Mouse (Mus musculus): ENCODE data around the gene Zbtb16. TPM values are rescaled to one million over a fixed set of nuclear protein-coding genes. Genes with fewer than 3 reads are reported as not detected.

Zbtb16 gene
- polyA plus RNA-seq, 1 experiment, result not detected

DNA sequence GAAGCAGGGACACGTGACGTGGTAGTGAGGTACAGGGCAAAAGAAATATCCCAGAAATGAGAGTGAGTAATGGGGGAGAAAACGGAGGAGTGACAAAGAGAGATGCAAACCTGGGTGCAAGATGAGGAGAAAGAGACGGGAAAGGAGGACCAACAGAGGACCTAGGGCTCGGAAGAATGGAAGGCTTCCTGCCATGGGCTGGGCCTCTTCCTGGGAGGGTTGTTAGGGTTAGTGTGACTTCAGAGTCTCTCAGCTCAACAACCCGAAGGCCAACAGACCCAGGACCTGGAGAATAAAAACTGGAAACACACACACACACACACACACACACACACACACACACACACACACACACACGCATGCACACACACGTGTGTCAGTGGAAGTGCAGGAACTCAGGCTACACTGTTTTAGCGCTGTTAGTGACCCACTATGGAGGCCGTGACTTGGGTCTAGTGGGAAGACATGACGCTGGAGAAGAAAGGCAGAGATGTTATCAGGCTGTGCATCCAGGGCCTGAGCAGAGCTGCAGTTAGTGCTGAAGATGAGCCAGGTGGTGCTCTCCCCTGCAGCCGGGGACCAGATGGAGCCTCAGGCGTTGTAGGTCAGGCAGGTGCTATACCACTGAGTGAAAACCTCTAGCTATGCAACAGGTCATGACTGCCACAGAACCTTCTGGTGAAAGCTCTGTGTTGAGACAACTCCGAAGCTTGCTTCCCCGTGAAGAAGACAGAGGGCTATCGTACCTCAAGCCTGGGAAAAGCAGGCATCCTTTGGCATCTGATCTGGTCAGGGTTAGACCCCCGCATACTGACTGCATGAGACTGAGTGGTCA, 186.0 kb downstream of the Zbtb16 start:
- 83% methylated on average over 17 of the region's 17 CpGs for WGBS
- H3K4me1 ChIP-seq (ENCODE audit: control insufficient read depth, insufficient read depth, low read length), result peaks cover 16% of the 10 kb centered on the region
- no peak overlapping the region for H3K4me3 ChIP-seq (ENCODE audit: insufficient read depth, low read depth, low read length)
- no peak overlapping the region for H3K27ac ChIP-seq (ENCODE audit: insufficient read depth, low read depth, low read length)
- TF ChIP-seq CTCF (IDR thresholded peaks at IDR 0.05; ENCODE audit: insufficient read depth, low read depth, low read length), result no peak
- TF ChIP-seq POLR2A (IDR thresholded peaks at IDR 0.05; ENCODE audit: insufficient read depth, low read depth, low read length), result no peak

DNA sequence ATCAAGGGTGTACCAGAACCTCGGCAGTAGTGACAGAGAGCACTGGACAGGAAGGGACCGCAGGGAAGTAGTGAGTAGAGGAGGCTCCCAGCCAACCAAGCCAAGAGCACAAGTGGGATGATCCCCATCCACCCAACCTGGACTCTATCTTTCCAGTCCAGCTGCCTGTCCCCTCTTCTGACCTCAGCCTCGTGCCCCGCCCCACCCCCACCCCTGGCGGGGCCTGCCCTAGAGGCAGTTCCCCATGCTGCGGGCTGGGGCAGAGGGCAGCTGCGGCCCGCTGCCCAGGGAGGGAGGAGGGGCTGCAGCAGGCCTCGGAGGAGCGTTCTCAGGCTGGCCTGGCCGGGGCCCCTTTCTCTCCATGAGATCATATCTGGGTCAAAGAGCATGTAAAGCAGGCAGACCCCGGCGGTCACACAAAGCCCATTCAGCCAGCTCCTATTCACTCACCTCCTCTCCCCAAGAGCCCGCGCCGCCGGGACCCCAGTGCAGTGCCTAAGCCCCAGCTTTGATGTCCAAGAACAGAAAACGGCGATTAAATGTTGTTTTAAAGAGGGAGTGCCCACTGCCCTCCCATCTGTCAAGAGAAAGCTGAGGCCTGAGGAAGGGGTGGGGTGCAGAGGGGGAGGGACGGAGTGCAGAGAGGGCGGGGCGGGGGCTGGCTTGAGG, 186.8 kb downstream of the Zbtb16 start:
- 17% methylated on average over 22 of the region's 22 CpGs for WGBS
- TF ChIP-seq CTCF (IDR thresholded peaks at IDR 0.05; ENCODE audit: insufficient read depth, low read depth, low read length) (no peak), POLR2A (IDR thresholded peaks at IDR 0.05; ENCODE audit: insufficient read depth, low read depth, low read length) (no peak)
- Histone ChIP-seq H3K27ac (ENCODE audit: insufficient read depth, low read depth, low read length) (no peak overlapping the region), H3K4me3 (ENCODE audit: insufficient read depth, low read depth, low read length) (peak overlapping the region; percentile 21), H3K4me1 (ENCODE audit: control insufficient read depth, insufficient read depth, low read length) (peaks cover 16% of the 10 kb centered on the region)

DNA sequence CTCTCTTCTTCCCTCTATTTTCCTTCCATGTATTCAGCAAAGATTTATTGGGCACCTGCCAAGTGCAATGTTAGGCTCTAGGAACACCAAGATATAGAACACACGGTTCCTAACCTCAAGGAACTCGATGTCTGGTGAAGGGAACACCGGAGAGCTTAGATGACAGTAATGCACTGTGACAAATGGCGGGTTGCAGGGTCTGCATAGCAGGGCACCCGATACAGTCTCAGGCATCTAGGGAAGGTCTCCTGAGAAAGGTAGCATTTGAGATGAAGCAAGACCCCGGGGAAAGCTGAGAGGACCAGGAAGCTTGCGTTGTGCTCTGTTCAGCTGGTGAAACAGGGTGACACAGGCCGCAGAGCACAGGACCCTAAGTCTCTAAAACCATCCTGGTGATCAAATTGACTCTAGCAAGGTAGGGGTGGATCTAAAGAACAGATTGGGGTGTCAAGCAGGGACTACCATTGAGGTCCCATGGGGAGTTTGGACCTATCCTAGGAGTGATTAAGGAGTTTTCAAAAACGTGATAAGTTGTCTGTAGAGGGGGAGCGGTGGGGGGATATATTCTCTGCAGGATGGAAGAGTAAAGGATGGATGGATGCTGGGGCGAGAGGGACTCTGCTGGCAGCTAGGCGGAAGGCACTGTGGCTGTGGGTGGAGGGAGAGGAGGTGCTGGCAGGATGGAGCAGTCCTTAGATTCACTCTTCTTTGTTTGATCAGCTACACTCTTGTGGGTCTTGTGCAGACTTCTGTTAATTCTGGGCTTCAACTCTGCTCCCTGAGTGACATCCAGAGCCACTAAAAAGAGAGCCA, 187.5 kb downstream of the Zbtb16 start:
- no peak overlapping the region for H3K27ac ChIP-seq (ENCODE audit: insufficient read depth, low read depth, low read length)
- no peak overlapping the region for H3K4me3 ChIP-seq (ENCODE audit: insufficient read depth, low read depth, low read length)

DNA sequence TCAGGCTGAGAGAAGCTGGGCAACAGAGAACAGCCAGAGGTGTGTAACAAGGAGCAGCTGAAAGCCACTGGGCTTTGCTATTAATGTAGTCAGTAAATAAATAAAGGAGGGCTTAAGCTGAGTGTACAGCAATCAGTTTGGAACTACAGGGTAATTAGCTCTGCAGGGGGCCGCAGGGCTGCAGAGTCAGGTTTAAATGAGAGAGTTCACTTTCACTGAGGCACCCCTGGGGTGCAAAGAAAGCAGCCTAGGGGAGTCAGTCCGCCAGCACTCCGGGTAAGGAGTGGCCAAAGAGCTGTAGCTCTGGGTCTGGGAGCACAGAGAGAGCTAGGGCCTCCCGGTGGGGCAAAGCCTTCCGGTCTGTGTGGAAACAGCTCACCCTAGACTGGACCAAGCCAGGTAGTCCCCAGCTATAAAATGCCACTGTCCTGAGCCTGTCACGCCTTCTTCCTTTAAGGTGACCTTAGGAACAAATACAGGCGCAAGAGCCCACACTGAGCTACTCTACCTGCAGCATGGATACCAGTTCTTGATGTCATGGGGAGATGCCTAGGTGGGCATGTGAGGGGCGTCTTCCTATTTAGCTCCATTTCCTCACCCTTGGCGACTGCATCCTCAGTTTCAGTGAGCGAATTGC, 188.3 kb downstream of the Zbtb16 start:
- Histone ChIP-seq H3K27ac (ENCODE audit: insufficient read depth, low read depth, low read length) (no peak overlapping the region), H3K4me1 (ENCODE audit: control insufficient read depth, insufficient read depth, low read length) (peaks cover 16% of the 10 kb centered on the region), H3K4me3 (ENCODE audit: insufficient read depth, low read depth, low read length) (no peak overlapping the region)
- 48% methylated on average over 10 of the region's 10 CpGs for WGBS
- TF ChIP-seq POLR2A (IDR thresholded peaks at IDR 0.05; ENCODE audit: insufficient read depth, low read depth, low read length), result no peak
- no peak for TF ChIP-seq CTCF (IDR thresholded peaks at IDR 0.05; ENCODE audit: insufficient read depth, low read depth, low read length)

More for the DNA sequence above, 187.5 kb downstream of the Zbtb16 start:
- TF ChIP-seq POLR2A (IDR thresholded peaks at IDR 0.05; ENCODE audit: insufficient read depth, low read depth, low read length) (no peak), CTCF (IDR thresholded peaks at IDR 0.05; ENCODE audit: insufficient read depth, low read depth, low read length) (no peak)
- 66% methylated on average over 12 of the region's 12 CpGs for WGBS
- peaks cover 16% of the 10 kb centered on the region for H3K4me1 ChIP-seq (ENCODE audit: control insufficient read depth, insufficient read depth, low read length)

DNA sequence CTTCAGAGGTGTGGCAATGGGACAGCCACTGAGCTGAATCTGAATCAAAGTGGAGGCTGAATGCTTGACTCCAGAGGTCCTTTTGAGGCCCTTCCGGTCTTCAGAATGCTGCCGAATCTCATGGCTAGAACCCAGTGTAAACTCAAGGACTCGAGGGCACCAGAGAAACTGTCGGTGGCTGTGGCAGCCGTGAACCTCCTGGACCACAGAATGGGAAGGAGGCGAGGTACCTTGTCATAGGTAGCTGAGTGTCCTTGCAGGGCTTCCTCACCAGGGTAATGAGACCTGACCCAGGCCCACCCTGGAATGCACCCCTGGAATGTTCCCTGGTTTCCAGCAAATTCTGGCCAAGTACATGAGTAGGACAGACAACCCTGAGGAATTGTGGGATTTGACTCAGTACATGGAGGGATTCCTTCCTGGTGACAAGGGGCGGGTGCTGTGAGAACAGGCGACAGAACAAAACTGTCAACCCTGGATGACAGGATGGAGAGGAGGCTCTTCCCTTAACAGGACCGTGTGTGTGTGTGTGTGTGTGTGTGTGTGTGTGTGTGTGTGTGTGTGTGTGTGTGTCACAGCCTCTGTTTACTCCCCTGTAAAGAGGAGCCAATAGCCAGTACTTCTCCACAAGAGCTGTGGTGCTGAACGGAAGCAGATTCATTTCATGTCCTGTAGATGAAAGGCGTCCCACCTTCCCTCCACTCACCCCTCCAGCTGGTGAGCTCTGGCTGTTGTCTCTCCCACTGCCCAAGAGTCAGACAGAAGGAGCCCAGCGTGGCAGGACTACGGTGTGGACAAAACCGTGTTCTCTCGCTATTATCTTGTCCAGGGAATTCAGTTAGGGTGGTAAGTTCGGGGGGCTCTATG, 189.0 kb downstream of the Zbtb16 start:
- Histone ChIP-seq H3K4me1 (ENCODE audit: control insufficient read depth, insufficient read depth, low read length) (peaks cover 16% of the 10 kb centered on the region), H3K4me3 (ENCODE audit: insufficient read depth, low read depth, low read length) (no peak overlapping the region), H3K27ac (ENCODE audit: insufficient read depth, low read depth, low read length) (no peak overlapping the region)
- WGBS, result 64% methylated on average over 16 of the region's 16 CpGs
- TF ChIP-seq CTCF (IDR thresholded peaks at IDR 0.05; ENCODE audit: insufficient read depth, low read depth, low read length), result no peak
- TF ChIP-seq POLR2A (IDR thresholded peaks at IDR 0.05; ENCODE audit: insufficient read depth, low read depth, low read length), result no peak

DNA sequence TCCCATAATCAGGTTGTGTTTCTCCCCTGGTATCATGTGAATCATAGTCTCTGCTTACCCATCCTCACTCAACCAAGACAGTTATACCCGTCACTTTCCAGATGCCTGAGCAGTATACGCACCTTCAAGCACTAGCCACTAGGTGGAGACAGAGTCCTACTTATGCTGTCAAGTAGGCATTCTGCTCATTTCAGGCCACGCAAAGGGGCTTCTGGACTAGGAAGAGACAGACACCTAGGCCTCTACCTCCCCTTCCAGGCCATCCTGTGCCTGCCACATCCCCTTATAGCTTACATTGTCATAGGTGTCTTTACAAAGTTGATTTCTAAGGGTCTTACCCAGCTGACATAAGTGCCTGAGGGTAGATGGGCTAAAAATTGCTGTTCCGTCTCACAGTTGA, 189.8 kb downstream of the Zbtb16 start:
- Histone ChIP-seq H3K4me1 (ENCODE audit: control insufficient read depth, insufficient read depth, low read length) (peaks cover 16% of the 10 kb centered on the region), H3K4me3 (ENCODE audit: insufficient read depth, low read depth, low read length) (no peak overlapping the region), H3K27ac (ENCODE audit: insufficient read depth, low read depth, low read length) (no peak overlapping the region)
- TF ChIP-seq POLR2A (IDR thresholded peaks at IDR 0.05; ENCODE audit: insufficient read depth, low read depth, low read length) (no peak), CTCF (IDR thresholded peaks at IDR 0.05; ENCODE audit: insufficient read depth, low read depth, low read length) (peak; percentile 53)
- WGBS, result 16% methylated on average over 4 of the region's 4 CpGs

DNA sequence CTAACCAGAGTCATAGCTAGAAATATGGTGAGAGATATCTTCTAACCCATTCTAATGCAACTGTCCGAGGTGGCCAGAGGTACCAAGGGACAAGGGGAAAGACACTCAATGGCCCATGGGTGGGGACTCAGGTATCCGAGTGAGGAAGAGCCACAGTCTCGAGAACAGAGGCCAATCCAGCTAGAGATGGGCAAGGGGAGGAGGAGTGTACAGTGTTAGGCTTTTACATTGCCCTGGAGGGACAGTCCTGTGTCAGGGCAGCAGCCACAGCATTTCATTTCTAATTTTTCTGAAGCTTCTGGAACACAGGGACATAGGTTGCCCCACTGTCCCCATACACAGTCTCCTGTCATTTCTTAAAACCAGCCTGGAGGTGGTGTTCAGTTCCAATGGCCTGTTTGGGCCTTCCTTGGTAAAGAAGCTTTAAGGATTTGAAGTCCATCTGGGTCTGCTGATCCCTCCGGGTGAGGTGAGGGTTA, 190.3 kb downstream of the Zbtb16 start:
- Histone ChIP-seq H3K4me3 (ENCODE audit: insufficient read depth, low read depth, low read length) (no peak overlapping the region), H3K27ac (ENCODE audit: insufficient read depth, low read depth, low read length) (no peak overlapping the region), H3K4me1 (ENCODE audit: control insufficient read depth, insufficient read depth, low read length) (peaks cover 16% of the 10 kb centered on the region)
- 43% methylated on average over 4 of the region's 4 CpGs for WGBS
- no peak for TF ChIP-seq POLR2A (IDR thresholded peaks at IDR 0.05; ENCODE audit: insufficient read depth, low read depth, low read length)
- no peak for TF ChIP-seq CTCF (IDR thresholded peaks at IDR 0.05; ENCODE audit: insufficient read depth, low read depth, low read length)

All from olfactory bulb, adult 2 months (tissue).